Mouse (Mus musculus): ENCODE measurements around the gene Wdr5. TPM values are rescaled to one million over a fixed set of nuclear protein-coding genes. Genes with fewer than 3 reads are reported as not detected.
"Not testable (repeated sequence)": the region's sequence is repeated elsewhere in the genome, so short reads cannot be mapped to it uniquely, and the experiment has no call there.

Wdr5 gene
- polyA plus RNA-seq, 1 experiment from 2014 or later = 49.2 TPM

- not testable (repeated sequence) for H3K9me3 ChIP-seq; H3K27me3 ChIP-seq (replicated peaks); H3K4me3 ChIP-seq (replicated peaks); ATAC-seq (ENCODE audit: insufficient read depth, low FRiP score, low read depth); H3K4me2 ChIP-seq; H3K9ac ChIP-seq; H3K36me3 ChIP-seq; H3K27ac ChIP-seq
- H3K4me1 ChIP-seq = peaks cover 12% of the 10 kb centered on the region; the same call in 1 of the 2 replicates
- WGBS = 70% methylated on average over 4 of the region's 4 CpGs
Observed at GRCm38 (mm10) chr2:27506658-27507057, 8.3 kb upstream of the Wdr5 start.

- Histone ChIP-seq H3K9ac (no peak within 1 kb of the TSS), H3K4me3 (replicated peaks) (no peak within 1 kb of the TSS), H3K27ac (no peak within 1 kb of the TSS), H3K4me1 (peaks cover 12% of the 10 kb centered on the region; the same call in 1 of the 2 replicates), H3K36me3 (no peaks in the 10 kb centered on the region), H3K9me3 (no peaks in the 10 kb centered on the region), H3K27me3 (replicated peaks) (no peaks in the 10 kb centered on the region), H3K4me2 (no peak within 1 kb of the TSS)
- WGBS = 74% methylated on average over 4 of the region's 4 CpGs
- ATAC-seq (ENCODE audit: insufficient read depth, low FRiP score, low read depth) = no peak
Observed at GRCm38 (mm10) chr2:27507562-27507961, 7.4 kb upstream of the Wdr5 start, which contains the start of gene Brd3. TSS of gene Brd3 (minus strand) at chr2:27507662.

DNA sequence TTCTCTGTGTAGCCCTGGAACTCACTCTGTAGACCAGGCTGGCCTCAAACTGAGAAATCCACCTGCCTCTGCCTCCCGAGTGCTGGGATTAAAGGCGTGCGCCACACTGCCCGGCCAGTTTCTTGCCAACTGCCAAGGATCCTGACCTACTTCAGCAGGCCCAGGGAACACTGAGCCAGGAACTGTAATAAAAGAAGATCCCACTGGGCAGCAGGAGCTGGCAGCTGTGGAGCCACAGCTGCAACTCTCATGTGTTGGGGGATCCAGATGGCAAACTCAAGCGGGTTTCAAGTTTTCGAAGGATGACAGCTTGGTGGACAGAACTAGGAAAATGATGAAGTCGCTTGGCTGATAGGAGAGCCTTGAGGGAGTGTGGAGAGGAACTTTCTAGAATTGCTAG lies 4.3 kb upstream of the Wdr5 start:
- Histone ChIP-seq H3K9me3 (no peaks in the 10 kb centered on the region), H3K27me3 (replicated peaks) (no peaks in the 10 kb centered on the region), H3K36me3 (no peaks in the 10 kb centered on the region), H3K4me3 (replicated peaks) (no peak overlapping the region), H3K4me2 (no peak overlapping the region), H3K4me1 (peaks cover 10% of the 10 kb centered on the region), H3K27ac (no peak overlapping the region), H3K9ac (no peak overlapping the region)
- no peak for ATAC-seq (ENCODE audit: insufficient read depth, low FRiP score, low read depth)
- WGBS = 88% methylated on average over 7 of the region's 7 CpGs

DNA sequence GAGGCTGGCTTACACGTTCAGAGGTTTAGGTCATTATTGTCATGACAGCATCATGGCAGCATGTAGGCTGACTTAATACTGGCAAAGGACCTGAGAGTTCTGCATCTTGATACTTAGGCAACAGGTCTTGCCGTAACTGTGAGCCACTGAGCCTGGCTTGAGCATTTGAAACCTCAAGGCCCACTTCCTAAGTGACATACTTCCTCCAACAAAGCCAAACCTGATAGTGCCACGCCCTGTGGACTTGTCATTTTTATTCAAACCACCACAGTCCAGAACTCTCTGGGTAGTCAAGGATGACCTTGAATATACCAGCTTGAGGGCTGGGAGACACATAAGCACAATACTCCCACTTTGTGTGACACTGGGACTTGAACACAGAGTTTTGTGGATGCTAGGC lies 2.0 kb upstream of the Wdr5 start:
- Histone ChIP-seq H3K9ac (no peak overlapping the region), H3K4me2 (no peak overlapping the region), H3K9me3 (no peaks in the 10 kb centered on the region), H3K4me3 (replicated peaks) (no peak overlapping the region), H3K4me1 (peaks cover 23% of the 10 kb centered on the region), H3K27ac (no peak overlapping the region), H3K36me3 (no peaks in the 10 kb centered on the region), H3K27me3 (replicated peaks) (no peaks in the 10 kb centered on the region)
- 90% methylated on average over 3 of the region's 3 CpGs for WGBS
- no peak for ATAC-seq (ENCODE audit: insufficient read depth, low FRiP score, low read depth)

GRCm38 (mm10) chr2:27513861-27514260 lies 1.1 kb upstream of the Wdr5 start:
- Histone ChIP-seq H3K36me3 (no peaks in the 10 kb centered on the region), H3K4me1 (peaks cover 23% of the 10 kb centered on the region), H3K9ac (no peak overlapping the region), H3K4me2 (peak overlapping the region; percentile 87), H3K27ac (peak overlapping the region; percentile 90), H3K27me3 (replicated peaks) (no peaks in the 10 kb centered on the region), H3K4me3 (replicated peaks) (peak overlapping the region; percentile 92), H3K9me3 (no peaks in the 10 kb centered on the region)
- ATAC-seq (ENCODE audit: insufficient read depth, low FRiP score, low read depth) = no peak
- WGBS = 64% methylated on average over 5 of the region's 5 CpGs

GRCm38 (mm10) chr2:27515341-27516166 lies 597 bp downstream of the Wdr5 start:
- Histone ChIP-seq H3K4me3 (replicated peaks) (peak overlapping the region; percentile 92), H3K9ac (peak overlapping the region; percentile 95), H3K9me3 (no peaks in the 10 kb centered on the region), H3K4me1 (peaks cover 23% of the 10 kb centered on the region), H3K4me2 (peak overlapping the region; percentile 87), H3K27ac (peak overlapping the region; percentile 90; the same call in 1 of the 2 replicates), H3K27me3 (replicated peaks) (no peaks in the 10 kb centered on the region), H3K36me3 (peaks cover 13% of the 10 kb centered on the region)
- under 1% methylated on average over 40 of the region's 40 CpGs for WGBS
- peak; percentile 37; the same call in 1 of the 2 replicates for ATAC-seq (ENCODE audit: insufficient read depth, low FRiP score, low read depth)

DNA sequence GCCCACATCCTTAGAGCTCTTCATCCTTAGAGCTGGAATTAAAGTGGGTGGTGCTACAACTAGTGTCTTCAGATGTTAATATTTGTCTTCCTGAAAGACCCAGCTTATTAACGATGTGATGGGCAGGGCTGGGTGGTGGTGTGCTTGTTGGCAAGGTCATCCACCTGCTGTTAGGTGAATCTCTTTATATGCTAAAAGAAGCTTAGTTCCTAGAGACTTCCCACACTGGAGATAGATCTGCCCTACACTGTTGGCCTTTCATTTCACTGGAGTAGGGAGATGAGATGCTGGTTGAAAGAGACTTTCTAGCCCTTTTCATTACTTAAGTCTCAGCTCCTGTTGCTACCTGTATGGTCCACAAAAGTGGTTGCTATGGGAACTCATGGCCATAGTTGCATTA lies 1.3 kb downstream of the Wdr5 start:
- no peak for ATAC-seq (ENCODE audit: insufficient read depth, low FRiP score, low read depth)
- Histone ChIP-seq H3K4me2 (peak overlapping the region; percentile 87), H3K27ac (no peak overlapping the region), H3K27me3 (replicated peaks) (no peaks in the 10 kb centered on the region), H3K36me3 (peaks cover 17% of the 10 kb centered on the region), H3K9ac (no peak overlapping the region), H3K9me3 (no peaks in the 10 kb centered on the region), H3K4me1 (peaks cover 23% of the 10 kb centered on the region), H3K4me3 (replicated peaks) (peak overlapping the region; percentile 92)
- 17% methylated on average over 1 of the region's 1 CpGs for WGBS

GRCm38 (mm10) chr2:27518283-27518682 lies 3.3 kb downstream of the Wdr5 start:
- H3K4me3 ChIP-seq (replicated peaks) = no peak overlapping the region
- no peaks in the 10 kb centered on the region for H3K9me3 ChIP-seq
- H3K36me3 ChIP-seq = peaks cover 17% of the 10 kb centered on the region
- no peak overlapping the region for H3K4me2 ChIP-seq
- no peaks in the 10 kb centered on the region for H3K27me3 ChIP-seq (replicated peaks)
- WGBS = 94% methylated on average over 3 of the region's 3 CpGs
- peaks cover 23% of the 10 kb centered on the region for H3K4me1 ChIP-seq
- no peak for ATAC-seq (ENCODE audit: insufficient read depth, low FRiP score, low read depth)
- H3K27ac ChIP-seq = no peak overlapping the region
- no peak overlapping the region for H3K9ac ChIP-seq

GRCm38 (mm10) chr2:27538455-27539330 lies 23.7 kb downstream of the Wdr5 start:
- Histone ChIP-seq H3K4me2 (peak overlapping the region; percentile 62; the same call in 1 of the 2 replicates), H3K36me3 (peaks cover 25% of the 10 kb centered on the region), H3K27ac (peak overlapping the region; percentile 80), H3K4me3 (replicated peaks) (0 out of 2 replicates have a peak overlapping the region, but pooled peaks have one; percentile 2)
- WGBS = 63% methylated on average over 5 of the region's 5 CpGs
- H3K27me3 ChIP-seq (replicated peaks); H3K9ac ChIP-seq; ATAC-seq (ENCODE audit: insufficient read depth, low FRiP score, low read depth); H3K9me3 ChIP-seq; H3K4me1 ChIP-seq: not testable (repeated sequence)

DNA sequence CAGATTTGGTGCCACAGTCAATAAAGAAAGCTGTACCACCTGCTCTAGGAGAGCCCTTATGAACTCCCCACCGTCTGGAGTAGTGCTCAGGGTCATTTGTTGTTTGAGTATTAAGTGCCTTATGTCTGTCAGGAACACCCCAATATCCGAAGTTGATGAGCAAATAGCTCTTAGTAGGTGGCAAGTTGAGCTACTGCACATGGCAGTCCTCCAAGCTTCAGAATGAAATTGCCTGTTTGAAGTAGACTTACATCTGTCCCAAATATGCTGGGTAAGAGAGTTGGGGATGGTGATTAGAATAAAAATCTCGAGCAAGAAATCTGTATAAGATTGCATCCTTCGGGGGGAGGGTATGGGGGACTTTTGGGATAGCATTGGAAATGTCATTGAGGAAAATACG lies 24.4 kb downstream of the Wdr5 start:
- peaks cover 21% of the 10 kb centered on the region for H3K36me3 ChIP-seq
- no peaks in the 10 kb centered on the region for H3K9me3 ChIP-seq
- no peaks in the 10 kb centered on the region for H3K27me3 ChIP-seq (replicated peaks)
- H3K4me2 ChIP-seq = peak overlapping the region; percentile 62; the same call in 1 of the 2 replicates
- no peak for ATAC-seq (ENCODE audit: insufficient read depth, low FRiP score, low read depth)
- 14% methylated on average over 5 of the region's 5 CpGs for WGBS
- H3K9ac ChIP-seq = no peak overlapping the region
- peaks cover 7% of the 10 kb centered on the region; the same call in 1 of the 2 replicates for H3K4me1 ChIP-seq
- peak overlapping the region; percentile 2; the same call in 1 of the 2 replicates for H3K4me3 ChIP-seq (replicated peaks)
- H3K27ac ChIP-seq = peak overlapping the region; percentile 80

DNA sequence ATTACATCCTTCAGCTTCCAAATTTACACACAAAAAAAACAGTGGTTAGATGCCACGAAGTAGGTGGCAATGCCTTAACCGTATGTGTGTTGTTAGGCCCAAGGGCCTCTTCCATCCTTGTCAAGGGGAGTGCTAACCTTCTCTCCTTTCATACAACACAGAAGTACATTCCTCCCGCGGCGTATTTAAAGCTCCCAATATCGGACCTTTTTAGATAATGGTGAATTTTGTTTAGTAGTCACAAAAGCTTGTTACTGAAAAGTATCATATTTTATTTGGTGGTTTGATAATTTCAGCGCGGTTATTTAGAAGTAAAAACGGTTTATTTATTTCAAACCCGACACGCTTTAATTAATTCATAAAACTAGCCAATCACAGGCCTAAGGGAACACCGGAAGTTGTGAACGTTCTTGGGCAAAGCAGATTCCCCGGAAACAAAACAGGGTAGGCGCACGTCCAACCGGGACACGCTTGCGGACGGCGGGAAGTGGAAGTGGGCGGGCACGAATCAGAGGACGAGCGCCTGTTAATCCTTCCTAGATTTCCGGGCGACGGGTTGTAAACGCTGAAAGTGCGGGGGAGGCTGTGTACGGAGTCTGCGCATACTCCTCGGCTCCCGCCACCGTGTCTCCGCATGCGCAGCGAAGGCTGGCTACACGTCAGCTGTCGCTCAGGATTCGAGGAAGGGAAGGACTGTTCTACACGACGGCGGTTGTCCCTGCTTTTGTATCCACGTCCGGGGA lies 25.0 kb downstream of the Wdr5 start:
- Histone ChIP-seq H3K4me1 (peaks cover 7% of the 10 kb centered on the region; the same call in 1 of the 2 replicates), H3K27ac (peak overlapping the region; percentile 80), H3K9me3 (no peaks in the 10 kb centered on the region), H3K9ac (peak overlapping the region; percentile 19; the same call in 1 of the 2 replicates), H3K27me3 (replicated peaks) (no peaks in the 10 kb centered on the region), H3K36me3 (peaks cover 15% of the 10 kb centered on the region), H3K4me3 (replicated peaks) (peak overlapping the region; percentile 42), H3K4me2 (peak overlapping the region; percentile 62)
- ATAC-seq (ENCODE audit: insufficient read depth, low FRiP score, low read depth) = peak; percentile 97
- under 1% methylated on average over 46 of the region's 46 CpGs for WGBS

All from stomach, embryonic 15.5 days (tissue).